Mouse (Mus musculus): Measurements from ENCODE around the gene F2rl1.
A peak's percentile ranks its signal among the peaks of the same experiment; 100 is the strongest.

The F2rl1 gene

DNA sequence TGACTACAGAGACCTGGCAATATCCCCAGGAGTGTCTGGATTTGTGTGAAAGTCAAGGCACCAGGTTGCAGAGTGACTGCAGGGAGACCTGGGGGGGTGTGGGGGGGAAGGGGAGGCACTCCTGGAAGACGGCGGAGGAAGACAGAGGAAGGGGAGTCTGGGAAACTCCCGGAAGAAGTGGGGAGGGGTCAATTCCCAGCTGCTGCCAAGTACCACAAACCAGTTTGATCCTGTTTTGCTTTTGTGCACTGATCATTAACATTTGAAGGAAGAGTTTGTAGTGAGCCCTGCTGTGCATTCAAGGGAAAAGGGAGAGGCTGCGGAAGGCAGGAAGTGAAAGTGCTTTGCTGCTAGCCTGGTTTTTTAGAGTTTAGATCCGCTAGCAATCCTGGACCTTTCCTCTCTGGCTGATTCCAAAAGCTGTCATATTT lies 9.1 kb upstream of the F2rl1 start:
- DNase-seq (ENCODE audit: low read depth, low spot score) = peak; percentile 99

DNA sequence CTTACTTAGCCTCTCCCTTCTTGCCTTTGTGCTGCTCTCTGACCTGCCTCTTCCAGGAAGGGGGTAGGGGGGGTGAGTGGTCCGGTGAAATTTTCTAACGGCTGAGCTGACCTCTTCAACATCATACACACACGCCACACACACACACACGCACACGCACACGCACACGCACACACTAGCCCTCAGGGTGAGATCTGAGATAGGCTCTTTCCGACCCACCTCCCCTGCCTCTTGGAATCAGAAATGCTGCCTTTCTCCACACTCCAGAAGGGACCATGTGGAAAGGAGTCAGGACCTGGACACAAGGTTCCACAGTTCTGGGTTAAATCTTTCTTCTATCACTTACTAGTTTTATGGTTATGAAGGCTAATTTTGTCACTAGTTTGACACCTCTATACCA lies 8.6 kb upstream of the F2rl1 start:
- DNase-seq (ENCODE audit: low read depth, low spot score) = peak; percentile 79

DNA sequence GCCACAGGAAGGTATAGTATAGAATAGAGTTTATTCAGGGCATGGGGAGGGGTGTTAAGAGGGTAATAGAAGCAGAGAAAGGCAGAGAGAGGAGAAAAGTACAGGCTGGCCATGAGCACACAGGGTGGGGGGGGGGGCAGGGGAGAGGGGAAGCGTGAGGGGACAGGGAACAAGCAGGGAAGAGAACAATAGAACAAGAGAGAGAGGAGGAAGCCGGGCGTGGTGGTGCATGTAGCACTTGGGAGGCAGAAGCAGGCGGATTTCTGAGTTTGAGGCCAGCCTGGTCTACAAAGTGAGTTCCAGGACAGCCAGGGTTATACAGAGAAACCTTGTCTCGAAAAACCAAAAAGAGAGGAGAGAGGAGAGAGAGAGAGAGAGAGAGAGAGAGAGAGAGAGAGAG lies 8.1 kb upstream of the F2rl1 start:
- DNase-seq (ENCODE audit: low read depth, low spot score) = peak; percentile 86

DNA sequence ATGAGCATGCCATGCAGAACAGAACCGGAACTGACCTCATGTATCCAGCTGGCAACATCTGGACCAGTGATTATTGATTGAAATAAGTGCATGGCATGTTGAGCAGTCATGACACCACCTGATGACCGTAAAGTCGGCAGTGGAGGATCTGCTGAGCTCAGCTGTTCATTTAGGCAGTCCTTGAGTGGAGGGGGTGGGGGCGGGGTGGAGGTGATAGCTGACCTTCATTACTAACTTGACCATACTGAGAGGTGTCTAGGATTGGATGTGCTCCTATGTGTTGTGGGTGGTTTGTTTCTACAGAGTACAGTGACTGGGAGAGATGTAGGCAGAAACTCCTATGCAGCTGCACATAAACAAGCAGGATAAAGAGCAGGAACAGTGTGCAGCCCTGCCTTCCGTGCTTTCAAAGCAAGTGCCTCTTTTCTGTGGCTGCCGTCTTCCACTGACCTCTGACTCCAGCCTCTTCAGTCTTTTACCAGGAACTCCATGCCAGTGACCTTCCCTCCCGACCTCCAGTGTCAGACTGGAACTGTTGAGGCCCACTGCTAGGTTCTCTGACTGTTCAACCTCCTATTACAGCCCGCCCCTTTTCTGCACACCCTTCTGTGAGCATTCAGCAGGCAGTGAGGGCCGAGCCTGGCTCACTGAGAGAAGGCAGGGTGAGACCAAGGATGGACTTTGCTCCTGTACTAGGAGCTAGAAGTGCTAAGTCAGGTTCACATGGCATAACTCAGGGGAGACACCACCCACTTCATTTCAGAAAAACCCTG lies 6.4 kb upstream of the F2rl1 start:
- DNase-seq (ENCODE audit: low read depth, low spot score) = peak; percentile 88

DNA sequence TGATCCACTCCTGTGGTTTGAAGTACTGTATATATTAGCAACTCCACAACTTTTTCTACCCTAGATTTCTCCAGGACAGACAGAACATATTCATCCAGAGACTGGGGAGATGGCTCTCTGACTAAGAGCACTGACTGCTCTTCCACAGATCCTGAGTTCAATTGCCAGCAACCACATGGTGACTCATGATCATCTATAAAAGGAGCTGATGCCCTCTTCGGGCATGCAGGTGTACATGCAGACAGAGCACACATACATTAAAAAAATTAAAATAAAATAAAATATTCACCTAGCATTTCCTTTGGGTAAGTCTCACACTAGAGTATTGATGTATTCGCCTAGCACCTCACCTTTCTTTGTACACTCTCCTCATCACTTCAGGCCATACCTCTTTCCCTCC lies 4.2 kb upstream of the F2rl1 start:
- no peak for DNase-seq (ENCODE audit: low read depth, low spot score)

DNA sequence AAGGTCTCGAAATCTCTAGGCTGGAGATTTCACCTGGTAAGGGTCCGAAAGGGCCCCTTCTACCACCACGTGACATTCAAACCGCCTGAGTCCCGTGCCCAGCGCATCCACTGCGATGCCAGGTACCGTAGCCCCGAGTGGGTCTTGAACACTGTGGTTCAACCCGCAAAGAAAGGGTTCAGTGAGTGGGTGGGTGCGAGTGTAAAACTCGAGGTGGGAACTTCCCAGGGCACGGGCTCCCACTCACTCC lies 678 bp downstream of the F2rl1 start:
- DNase-seq (ENCODE audit: low read depth, low spot score) = no peak

DNA sequence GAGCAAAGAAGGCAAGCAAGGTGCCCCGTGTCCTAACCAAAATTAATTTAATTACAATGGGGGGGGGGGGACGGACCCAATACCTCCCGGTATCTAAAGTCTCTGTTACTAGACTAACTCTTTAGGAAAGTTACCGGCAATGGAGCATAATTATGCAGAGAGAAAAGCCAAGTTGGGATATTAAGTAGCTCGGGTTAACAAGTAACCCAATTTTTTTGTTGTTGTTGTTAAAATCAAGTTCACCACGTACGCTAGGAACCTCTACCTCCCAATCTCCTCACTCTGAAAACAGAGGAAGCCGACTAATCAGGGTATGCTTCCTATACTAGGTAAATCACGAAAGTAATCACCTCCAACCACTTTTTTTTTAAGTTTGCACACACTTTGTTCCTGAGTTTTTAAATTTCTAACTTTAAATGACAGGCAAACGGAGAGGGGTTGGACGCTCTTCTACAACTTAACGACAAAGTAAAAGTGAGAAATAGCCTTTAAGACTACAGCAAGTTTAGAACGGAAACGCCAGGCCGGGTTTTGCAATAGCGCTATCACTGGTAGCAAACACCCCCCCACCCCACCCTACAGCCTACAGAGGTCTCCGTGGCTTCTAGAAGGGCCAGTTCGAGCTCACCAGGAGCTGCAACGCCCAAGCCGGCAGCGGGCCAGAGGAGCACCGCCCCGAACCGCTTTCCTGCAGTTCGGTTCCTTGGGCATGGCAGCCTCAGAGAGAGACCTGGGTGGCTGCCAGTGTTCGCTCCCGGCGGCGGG lies 1.2 kb downstream of the F2rl1 start:
- peak; percentile 49 for DNase-seq (ENCODE audit: low read depth, low spot score)

DNA sequence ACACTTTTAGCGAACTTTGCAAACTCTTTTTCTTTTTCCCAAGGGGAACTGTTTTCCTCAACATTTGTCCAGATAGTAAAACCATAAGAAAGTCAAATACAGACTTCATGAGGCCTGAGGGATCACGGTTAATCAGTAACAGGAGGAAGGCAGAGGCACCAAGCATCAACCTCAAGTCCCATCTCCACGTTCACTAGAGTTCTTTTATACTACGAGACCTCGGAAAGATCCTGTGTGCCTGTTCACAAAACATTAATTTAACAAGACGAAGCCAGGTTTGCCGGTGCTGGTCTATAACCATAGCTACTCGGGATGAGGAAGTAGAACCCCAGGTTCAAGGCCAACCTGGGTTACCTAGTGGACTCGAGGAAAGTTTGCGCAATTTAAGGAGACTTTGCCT lies 2.9 kb downstream of the F2rl1 start:
- DNase-seq (ENCODE audit: low read depth, low spot score) = no peak

DNA sequence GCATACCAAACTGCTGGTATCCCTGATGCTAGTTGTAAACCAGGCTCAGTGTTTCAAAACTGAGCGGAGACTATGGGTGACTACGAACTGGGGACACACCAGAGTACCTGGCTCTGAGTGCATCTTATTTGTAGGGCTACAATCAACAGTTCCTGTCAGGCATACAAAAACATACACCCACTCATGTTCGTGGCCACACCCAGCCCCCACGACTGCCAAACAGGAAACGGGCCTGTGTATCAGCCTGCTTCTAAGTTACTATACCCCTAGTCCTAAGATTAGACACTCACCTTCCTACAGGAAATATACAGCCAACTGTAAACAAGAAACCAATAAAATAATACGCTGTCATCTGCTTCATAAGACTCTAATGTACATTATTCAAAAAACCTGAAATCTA lies 4.0 kb downstream of the F2rl1 start:
- DNase-seq (ENCODE audit: low read depth, low spot score) = no peak

DNA sequence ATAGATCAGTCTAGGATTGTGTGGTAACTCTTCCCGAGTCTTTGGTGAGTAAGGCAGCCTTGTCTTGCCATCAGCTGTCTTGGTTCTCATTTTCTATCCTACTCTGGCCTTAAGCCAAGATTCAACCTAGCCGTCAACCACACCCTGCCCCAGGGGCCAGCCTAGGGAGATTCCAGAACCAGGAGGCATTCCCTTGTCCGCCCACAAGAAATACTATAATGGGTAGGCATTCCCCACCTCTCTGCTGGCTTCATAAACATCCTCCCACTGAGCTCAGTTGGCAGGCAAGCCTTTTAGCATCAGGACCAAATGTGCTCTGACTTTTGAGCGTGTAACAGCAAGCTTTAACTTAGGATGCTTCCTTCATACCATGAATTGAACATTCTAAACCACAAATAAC lies 10.3 kb downstream of the F2rl1 start:
- DNase-seq (ENCODE audit: low read depth, low spot score) = peak; percentile 86

DNA sequence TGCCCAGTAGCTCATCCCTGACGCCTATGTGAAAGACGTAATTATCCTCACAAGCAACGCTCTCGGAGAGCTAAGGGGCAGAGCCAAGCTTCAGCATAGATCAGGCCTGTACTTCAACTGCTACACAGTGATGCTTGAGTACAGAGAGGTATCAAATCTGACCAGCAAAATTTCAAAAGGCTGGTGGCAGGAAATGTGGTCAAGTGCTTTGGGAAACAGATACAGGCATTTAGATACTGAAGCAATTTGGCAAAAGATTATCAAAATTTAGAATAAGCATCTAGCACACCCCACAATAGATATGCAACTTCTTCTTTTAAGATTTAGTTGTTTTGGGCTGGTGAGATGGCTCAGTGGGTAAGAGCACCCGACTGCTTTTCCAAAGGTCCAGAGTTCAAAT lies 15.0 kb downstream of the F2rl1 start:
- DNase-seq (ENCODE audit: low read depth, low spot score) = no peak

DNA sequence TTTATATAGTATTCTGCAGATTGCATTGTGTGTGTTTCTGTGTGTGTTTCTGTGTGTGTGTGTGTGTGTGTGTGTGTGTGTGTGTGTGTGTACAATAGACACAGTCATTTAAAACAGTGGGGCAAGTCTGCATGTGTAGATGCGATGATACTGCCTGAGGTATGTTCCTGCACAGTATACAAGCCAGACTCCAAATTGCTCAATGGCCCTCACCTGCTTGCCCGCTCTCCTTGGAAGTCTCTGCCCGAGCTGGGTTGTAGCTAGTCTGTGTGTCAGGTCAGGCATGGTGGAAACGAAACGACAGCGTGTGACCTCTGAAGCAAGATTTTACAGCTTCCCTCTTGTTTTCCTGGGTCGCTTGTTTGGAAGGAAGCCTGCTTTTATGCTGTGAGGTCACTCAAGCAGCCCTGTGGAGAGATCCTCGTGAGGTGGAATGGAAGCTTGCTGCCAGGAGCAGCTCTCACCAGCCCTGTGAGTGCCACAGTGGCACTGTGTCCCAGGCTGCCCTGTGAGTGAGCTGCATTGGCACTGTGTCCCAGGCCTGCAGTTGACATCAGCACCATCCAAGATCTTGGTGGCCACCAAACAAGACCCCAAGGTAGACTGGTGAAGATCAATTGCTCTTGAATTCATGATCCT lies 21.6 kb downstream of the F2rl1 start:
- no peak for DNase-seq (ENCODE audit: low read depth, low spot score)

DNA sequence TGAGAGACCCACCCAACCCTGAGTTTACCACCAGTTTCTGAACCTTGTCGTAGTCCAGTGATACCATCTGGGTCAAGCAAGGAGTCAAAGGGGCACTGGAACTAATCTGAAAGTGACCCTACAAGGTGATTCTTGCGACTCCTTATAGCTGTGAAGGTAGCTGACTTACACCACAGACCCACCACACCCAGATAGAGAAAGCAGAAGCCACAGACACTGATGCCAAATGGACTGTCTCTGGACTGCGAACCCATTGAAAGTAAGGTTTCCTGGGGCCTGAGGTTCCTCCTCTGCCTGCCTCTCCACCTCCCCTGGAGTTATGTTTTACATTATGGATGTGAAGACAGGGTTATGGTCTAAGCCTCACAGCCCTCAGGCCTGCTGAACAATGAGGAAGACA lies 28.4 kb downstream of the F2rl1 start:
- DNase-seq (ENCODE audit: low read depth, low spot score) = no peak

DNA sequence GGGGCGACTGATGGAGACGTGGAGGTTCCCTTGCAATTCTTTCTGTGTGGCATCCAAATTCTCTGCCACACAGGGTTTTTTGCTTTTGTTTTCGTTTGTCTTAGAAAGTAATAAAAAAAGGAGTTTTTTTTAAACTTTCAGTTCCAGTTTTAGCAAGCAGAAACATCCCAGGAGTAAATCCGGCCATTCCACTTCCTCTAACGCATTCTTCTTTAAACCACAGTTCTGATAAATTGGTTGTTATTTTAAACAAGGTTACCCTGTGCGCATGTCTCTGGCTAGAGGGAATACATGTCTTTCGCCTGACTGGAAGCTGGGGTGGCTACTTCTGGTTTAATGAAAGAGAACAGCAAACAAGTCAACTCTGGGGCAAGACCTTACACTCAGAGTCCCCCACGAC lies 30.2 kb downstream of the F2rl1 start:
- no peak for DNase-seq (ENCODE audit: low read depth, low spot score)

DNA sequence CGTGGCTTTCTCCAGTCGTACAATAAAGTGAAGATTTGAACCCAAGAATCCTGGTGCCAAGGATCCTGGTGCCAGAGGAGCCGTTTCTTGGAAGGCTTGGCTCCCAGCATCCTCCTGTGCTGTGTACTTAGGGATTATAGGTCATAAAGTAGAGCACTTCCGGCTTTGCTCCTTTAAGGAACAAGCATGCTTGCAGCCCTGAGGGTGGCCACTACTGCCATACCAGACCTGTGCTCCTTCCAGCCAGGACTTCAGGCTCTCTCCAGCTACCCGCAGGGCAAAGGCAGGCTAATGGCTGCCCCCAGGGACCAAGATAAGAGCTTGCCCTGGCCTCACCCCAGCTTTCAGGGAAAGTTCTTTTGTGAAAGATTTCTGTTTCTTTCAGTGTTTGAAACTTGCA lies 31.7 kb downstream of the F2rl1 start:
- DNase-seq (ENCODE audit: low read depth, low spot score) = no peak

DNA sequence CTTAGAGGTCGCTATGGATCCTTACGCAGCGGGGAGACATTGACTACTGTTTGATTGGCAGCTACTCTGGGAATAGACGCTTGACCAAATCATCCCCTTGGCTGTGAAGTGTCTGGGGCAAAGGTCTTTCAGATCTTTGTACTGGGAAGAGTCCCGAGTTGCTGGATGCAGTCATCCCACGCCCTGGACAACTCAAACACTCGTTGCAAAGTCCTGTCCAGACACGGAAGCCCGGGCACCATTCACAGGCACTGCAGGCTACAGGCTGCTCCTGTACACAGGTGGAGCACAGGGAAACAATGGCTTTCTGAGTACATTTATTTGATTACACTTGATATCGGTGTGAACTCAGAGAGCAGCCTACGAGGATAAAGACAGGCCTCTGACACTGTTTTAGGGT lies 33.7 kb downstream of the F2rl1 start:
- DNase-seq (ENCODE audit: low read depth, low spot score) = no peak

DNA sequence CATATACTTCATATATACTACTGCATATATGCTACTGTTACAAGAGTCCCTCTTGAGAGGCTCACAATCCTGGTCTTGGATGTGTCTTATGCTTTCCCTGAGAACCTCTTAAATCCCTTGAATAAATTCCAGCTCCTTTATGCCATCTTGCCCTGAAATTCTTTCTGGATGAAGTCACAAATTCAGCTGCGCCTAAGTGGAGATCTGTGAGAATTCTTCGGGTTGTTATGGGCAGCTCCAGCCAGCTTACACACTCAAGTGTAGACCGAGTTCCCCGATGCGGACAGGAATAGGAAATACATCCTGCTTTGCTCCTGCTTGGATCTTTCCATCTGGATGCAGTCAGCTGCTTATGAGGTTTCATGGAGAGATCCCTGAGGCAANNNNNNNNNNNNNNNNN lies 40.4 kb downstream of the F2rl1 start:
- peak; percentile 58 for DNase-seq (ENCODE audit: low read depth, low spot score)

DNA sequence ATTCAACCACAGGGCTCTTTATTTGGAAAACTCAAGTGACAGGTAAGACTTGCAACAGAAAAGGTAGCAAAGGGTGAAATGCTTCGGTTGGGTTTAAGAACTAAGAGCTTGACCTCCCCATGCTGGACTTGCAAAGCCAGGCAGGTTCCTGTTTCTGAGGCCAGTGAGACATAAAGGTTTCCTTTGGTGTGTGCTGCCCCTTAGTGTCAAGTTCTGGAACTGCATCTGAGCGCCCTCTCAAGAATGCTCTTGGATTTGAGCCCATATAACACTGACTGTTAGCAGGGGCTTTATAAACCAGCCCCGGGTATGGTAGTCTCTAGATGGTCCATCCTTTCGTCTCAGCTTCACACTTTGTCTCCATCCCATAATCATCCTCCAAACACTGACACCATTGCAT lies 43.6 kb downstream of the F2rl1 start:
- peak; percentile 79 for DNase-seq (ENCODE audit: low read depth, low spot score)

DNA sequence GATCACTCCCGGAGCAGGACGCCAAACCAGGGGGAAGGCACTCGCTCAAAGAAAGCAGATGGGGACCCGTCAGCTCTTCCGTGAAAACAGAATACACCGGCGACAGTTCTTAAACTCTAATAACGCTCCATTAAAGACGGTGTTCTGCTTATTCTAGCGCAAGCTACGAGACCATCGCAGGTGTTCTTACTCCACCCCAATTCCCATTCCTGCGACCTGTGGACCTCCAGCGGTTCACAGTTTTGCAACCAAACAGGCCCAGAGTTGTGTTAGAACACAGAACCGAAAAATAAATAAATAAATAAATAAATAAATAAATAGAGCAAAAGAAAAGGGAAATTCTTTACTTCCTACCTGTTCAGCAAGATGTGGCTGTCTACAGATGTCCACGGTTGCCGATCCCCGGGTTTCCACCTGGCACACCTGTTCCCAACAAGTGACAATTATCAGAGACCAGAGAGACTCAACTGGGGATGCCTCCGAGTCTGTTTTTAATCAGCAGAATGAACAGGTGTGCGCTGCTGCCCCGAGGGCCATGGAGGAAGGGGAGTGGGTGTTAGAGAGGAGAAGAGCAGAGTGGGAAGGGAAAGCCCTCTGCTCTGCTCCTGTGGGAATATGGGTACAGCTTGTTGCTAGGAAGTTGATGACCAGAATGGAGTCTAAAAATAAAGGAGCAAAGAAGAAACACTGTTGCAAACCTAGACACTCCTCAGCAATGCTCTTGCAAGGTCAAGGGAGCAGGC lies 46.2 kb downstream of the F2rl1 start, which contains the start of gene S100z:
TSS of gene S100z (minus strand) at position 51 of the 743 bp plus-strand sequence.
- no peak for DNase-seq (ENCODE audit: low read depth, low spot score)

DNA sequence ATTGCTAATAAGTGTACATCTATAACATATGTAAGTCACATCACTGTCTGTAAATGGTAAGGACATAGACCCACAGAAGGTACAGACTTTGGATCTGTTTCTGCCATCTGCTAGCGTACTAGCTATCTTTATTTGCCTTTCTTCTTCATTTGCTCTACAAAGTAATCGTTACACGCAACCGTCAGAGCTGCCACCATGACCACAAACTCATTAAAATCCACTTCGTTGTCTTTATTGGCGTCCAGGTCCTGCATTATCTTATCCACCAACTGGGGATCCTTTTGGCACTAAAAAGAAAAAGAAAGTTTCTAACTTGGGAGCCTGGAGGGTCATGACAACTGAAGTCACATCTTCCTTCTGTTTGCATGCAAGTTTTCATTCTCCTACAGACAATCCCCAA lies 47.9 kb downstream of the F2rl1 start:
- DNase-seq (ENCODE audit: low read depth, low spot score) = no peak

DNA sequence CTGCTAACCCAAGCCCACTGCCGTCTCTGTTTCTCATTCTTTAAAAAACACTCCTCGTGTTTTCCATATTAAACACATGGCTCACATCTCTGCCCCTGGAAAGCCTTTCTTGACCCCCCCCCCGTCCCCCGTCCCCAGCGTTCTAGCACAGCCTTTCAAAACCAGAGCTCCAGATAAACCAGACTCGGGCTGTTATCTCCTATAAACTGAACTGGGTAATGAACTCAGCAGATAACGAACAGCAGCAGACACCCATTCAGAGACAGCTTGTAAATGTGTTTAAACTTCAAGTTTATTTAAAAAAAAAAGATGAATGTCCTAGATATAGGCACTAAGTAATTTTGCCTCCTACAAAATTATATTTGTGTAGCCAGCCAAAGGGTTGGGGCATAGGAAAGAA lies 49.9 kb downstream of the F2rl1 start:
- DNase-seq (ENCODE audit: low read depth, low spot score) = no peak

DNA sequence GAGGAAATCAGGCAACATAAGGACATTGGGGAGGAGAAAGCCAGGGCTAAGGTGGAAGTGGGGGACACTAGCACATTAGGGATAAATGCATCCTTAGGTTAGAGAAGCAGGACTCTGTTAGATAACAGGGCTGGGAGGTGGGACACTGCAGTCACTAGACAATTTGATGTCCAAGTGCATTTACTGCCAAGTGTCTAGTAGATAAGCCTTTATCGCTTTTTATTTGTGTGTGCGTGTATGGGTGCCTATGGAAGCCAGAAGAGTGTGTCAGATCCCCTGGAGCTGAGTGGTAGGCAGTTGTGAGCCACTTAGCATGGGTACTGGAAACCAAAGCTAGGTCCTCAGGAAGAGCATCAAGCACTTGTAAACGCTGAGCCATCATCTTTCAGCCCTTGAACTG lies 50.7 kb downstream of the F2rl1 start:
- no peak for DNase-seq (ENCODE audit: low read depth, low spot score)

Data from R1 (cell line).